ENCODE assay signal across 8 mouse cellular contexts in genomic region chr11:49243727-49244594, GRCm38 (mm10). TPM values are rescaled to one million over a fixed set of nuclear protein-coding genes. Genes with fewer than 3 reads are reported as not detected.
DNase-seq lines count a peak whose midpoint lies in the region; ATAC-seq and TF ChIP-seq lines count a peak whose summit lies in the region.

TSS of gene Mgat1 (plus strand) at chr11:49244191.

- H3K4me3 ChIP-seq in hindbrain, embryonic 13.5 days: peak within 1 kb of the TSS; percentile 63

- DNase-seq in Patski (ENCODE audit: low read depth, low spot score): no peak
- peak; percentile 92 to 94 for DNase-seq in cerebellum, postnatal 10 days
- peak; percentile 83 to 89 for DNase-seq in frontal cortex, postnatal 14 days (ENCODE audit: low spot score in 2 of 2)
- peak; percentile 83 for DNase-seq in left cerebral cortex, adult 11 months (ENCODE audit: low spot score)
- DNase-seq in lung, postnatal 4 days: peak; percentile 95 to 98
- DNase-seq in retina, postnatal 7 days (ENCODE audit: low read depth, low spot score): peak; percentile 87
- peak; percentile 88 for DNase-seq in urinary bladder, adult 2 months (ENCODE audit: low spot score)

- H3K27me3 ChIP-seq in Patski: no peaks in the 10 kb centered on the region
- H3K27me3 ChIP-seq in hindbrain, embryonic 13.5 days: no peaks in the 10 kb centered on the region

- POLR2A ChIA-PET in Patski (lab: Charles Lee): no interaction called here

- no peak for TF ChIP-seq CTCF in Patski (IDR thresholded peaks at IDR 0.05)

- H3K27ac ChIP-seq in hindbrain, embryonic 13.5 days: peak within 1 kb of the TSS; percentile 93

- CTCF ChIA-PET in Patski (lab: Charles Lee): interaction anchor here (0.6 to 1.4 kb wide), 4 partner anchors 9 to 57 kb away, joined by 3 to 4 read pairs (median 3); partner anchors contain the start of genes Btnl9 and Zfp62

- 0 out of 2 replicates have a peak, but pooled peaks cover 4% of the 10 kb centered on the region for H3K36me3 ChIP-seq in hindbrain, embryonic 13.5 days

- peak; percentile 89 for ATAC-seq in Patski
- ATAC-seq in hindbrain, embryonic 13.5 days (ENCODE audit: low FRiP score): peak; percentile 97

- H3K4me2 ChIP-seq in hindbrain, embryonic 13.5 days: peak within 1 kb of the TSS; percentile 71

- in situ Hi-C loops in Patski (cut with MboI; ENCODE audit: low pct_unique_long_range_greater_than_20kb): no loop called here

- H3K9me3 ChIP-seq in hindbrain, embryonic 13.5 days: no peaks in the 10 kb centered on the region

- H3K4me1 ChIP-seq in hindbrain, embryonic 13.5 days (replicated peaks): peaks cover 44% of the 10 kb centered on the region

- WGBS in hindbrain, embryonic 13.5 days: under 1% methylated on average over 58 of the region's 60 CpGs

- peak within 1 kb of the TSS; percentile 81 for H3K9ac ChIP-seq in hindbrain, embryonic 13.5 days

RNA-seq across cellular contexts. Expression of gene Mgat1, which starts in this region (rescaled TPM):
- polyA plus RNA-seq in Patski (2021): 81.9 TPM
- 31.0 and 34.0 TPM in 2 replicates for polyA plus RNA-seq in hindbrain, embryonic 13.5 days (2015; fragmentation: Nextera tagmentation; extraction: Ambion mirVana)
- polyA plus RNA-seq in urinary bladder, adult 2 months (2012; rRNA removed): 61.8 and 63.4 TPM in 2 replicates
